Mouse (Mus musculus): ENCODE measurements around the gene Uqcr11. TPM values are rescaled to one million over a fixed set of nuclear protein-coding genes. Genes with fewer than 3 reads are reported as not detected.

Uqcr11 gene
- total RNA-seq, 2 experiments from 2014 or later: 1,920 to 2,020 TPM

DNA sequence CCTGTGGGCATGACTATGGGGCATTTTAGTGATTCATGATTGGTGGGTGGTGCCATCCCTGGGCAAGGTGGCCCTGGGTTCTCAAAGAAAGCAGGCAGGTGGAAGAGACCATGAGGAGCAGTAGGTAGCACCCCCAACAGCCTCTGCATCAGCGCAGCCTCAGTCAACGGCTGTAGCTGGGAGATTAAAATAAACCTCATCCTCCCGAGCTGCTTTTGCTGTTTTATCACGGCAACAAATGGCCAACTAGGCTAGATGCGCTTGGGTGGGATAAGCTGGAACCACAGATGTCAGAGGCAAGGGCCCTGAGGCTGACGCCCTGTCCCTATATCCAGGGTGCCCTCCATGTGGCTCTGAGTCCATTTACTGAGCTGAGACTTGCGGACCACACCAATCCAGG lies 21.9 kb downstream of the Uqcr11 start:
- intact Hi-C loops (cut with DNase I): loop anchor here (5.0 kb wide), 1 partner anchor 48 kb away; the partner anchor contains the start of gene Tcf3

DNA sequence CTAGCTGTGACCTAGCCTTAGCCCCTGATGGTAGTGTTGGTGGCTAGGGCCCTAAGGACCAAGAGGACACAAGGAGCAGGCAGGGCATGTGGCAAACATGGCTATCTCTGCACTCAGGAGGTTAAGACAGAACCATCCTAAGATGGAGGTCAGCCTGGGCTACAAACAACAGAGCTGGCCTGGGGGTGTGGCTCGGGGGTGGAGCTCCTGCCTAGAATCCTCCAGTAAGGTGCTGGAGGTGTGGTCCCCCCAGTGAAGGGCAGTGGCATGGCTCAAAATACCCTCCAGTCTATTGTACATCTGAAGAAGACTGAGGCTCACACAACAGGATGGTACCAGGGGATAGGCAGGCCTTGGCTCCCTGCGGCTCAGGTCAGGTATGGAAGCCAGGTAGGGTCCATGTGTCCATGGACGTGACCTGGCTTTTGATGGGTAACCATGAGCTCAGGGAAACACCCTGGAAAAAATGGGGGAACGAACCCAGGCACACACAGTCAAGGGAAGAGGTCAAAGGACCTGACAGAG lies 22.5 kb downstream of the Uqcr11 start:
- no peak for DNase-seq
- intact Hi-C loops (cut with DNase I): no loop called here

More for the DNA sequence above, 21.9 kb downstream of the Uqcr11 start:
- no peak for DNase-seq

DNA sequence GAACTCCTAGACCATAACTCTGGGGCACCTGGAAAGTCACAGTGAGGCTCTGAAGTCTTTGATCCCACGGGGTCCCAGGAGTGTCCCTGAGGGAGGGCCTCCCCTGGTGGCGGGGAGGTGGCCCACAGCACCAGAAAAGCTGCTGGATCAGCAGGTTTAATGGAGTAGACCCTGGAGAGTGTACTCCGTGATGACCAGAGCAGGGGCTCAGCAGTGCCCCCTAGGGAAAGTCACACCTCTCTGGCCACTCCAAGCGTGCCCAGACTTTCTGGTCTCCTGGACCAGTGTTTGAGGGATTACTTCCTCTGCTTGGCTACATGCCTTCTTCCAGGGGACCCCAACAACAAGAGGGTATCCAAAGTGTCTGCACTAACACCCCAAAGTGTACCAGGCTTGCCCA lies 23.2 kb downstream of the Uqcr11 start:
- DNase-seq: no peak
- intact Hi-C loops (cut with DNase I): no loop called here

DNA sequence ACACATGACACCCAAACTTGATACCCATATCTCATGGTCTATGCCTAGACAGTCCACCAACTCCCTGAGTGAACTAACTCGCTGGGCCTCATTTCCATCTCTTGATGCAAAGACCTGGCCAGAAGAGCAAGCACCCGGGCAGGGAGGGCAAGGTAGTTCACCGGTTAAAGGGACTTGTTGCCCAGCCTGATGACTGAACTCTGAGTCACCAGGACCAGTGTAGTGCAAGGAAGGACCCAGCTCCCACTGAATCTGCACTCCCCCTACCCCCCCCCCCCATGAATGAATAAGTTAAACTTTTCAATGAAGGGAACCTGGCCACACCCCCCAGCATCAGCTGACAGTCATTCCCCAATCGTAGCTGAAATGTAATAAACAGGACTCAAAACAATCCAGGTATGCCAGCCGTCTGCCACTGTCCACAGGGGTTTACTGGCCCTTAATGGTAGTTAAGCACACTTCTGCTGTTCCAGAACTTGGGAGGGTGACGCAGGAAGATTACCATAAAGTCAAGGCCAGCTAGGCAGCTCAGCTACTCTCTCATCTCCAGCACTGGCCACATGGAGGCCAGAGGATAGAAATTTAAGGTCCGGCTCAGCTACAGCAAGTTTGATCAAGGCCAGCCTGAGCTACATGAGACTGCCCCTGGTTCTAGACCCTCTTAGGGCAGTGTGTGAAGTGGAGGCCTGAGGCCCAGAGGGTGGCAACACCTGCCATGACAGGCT lies 23.8 kb downstream of the Uqcr11 start:
- DNase-seq: no peak

DNA sequence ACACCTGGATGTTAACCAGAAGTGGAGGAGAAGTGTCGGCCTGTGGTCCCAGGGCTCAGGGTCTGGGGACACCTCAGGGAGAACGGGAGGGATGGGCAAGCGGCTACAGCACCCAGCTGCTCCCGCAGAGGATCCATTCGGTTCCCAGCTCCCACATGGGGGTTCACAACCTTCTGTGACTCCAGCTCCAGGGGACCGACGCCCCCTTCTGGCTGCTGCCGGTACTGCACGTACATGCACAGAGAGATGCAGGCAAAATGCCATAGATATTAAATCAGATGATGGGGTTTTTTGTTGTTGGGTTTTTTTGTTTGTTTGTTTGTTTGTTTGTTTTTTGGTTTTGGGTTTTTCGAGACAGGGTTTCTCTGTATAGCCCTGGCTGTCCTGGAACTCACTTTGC lies 28.9 kb downstream of the Uqcr11 start:
- intact Hi-C loops (cut with DNase I): loop anchor here (5.0 to 10.0 kb wide), 3 partner anchors 130 to 203 kb away; partner anchors contain the start of genes 1600002K03Rik and Efna2
- DNase-seq: no peak

More for the DNA sequence above, 23.8 kb downstream of the Uqcr11 start:
- intact Hi-C loops (cut with DNase I): no loop called here

DNA sequence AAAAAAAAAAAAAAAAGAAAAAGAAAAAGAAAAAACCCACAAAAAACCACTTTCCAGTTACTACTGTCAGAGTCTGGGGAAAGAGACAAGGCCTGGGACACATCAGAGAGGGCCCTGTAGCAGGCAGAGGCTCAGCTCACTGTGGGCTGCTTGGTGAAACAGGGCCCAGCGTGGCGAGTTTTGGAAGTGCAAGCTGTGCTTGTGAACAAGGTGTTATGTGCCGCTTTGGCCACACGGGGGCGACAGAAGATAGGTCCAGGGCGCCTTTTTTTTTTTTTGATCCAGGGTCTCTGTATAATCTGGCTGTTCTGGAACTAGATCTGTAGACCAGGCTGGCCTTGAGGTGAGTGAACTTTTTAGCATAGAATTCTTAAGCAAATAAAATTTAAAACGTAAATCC lies 30.5 kb downstream of the Uqcr11 start:
- intact Hi-C loops (cut with DNase I): loop anchor here (5.0 to 10.0 kb wide), 3 partner anchors 131 to 201 kb away; partner anchors contain the start of genes 1600002K03Rik and Efna2
- peak; percentile 87 to 91 for DNase-seq

DNA sequence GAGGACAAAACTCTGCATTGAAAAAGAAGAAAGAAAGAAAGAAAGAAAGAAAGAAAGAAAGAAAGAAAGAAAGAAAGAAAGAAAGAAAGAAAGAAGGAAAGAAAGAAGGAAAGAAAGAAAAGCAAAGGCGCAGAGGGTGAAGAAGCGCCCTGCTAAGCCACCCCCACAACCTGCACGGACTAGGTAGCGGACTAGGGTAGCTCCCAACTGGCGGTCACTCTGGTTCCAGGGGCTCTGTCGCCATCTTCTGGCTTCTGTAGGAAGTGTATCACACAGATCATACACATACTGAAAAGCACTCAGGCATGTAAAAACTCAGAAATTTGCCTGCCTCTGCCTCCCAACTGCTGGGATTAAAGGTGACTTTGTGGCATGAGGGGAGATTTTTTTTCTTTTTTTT lies 32.6 kb downstream of the Uqcr11 start:
- intact Hi-C loops (cut with DNase I): loop anchor here (1.0 to 10.0 kb wide), 4 partner anchors 23 to 199 kb away; partner anchors contain the start of genes 1600002K03Rik, Apc2 and Efna2
- peak; percentile 68 to 77 for DNase-seq

DNA sequence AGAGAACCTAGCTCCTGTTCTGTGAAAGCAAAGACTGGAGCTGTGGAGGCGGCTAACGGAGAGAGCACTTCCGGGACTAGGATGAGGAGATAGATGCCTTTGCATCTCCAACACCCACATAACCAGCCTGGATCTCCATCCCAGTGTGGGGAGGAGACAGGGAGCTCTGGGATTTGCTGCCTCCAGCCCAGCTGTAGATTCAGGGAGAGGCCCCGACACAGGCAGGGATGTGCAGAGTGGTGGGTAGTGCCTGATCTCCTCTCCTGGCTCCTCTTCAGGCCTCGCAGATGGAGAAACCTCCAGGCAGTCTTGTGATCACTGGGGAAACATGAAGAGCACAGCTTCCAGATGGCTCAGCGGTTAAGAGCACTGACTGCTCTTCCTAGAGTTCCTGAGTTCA lies 33.9 kb downstream of the Uqcr11 start:
- intact Hi-C loops (cut with DNase I): loop anchor here (10.0 kb wide), 1 partner anchor 198 kb away; the partner anchor contains the start of genes 1600002K03Rik and Efna2
- no peak for DNase-seq

DNA sequence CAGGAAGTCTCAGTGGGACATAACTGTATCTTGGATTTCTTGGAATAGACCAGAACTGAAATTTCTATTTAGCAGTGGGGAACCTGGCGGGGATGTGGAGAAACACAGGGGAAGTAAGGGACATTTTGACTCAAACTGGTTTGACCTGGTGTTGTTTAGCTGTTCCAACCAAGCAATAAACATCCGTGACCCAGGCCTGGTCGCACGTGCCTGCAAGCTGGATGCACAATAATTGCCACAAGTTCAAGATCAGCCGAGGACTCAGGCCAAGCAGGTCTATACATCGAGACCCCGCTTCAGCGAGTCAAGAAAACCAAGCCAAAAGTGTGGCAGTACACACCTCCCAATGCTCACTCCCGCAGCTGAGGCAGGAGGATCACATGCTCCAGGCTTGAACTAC lies 34.6 kb downstream of the Uqcr11 start:
- intact Hi-C loops (cut with DNase I): loop anchor here (10.0 kb wide), 1 partner anchor 197 kb away; the partner anchor contains the start of genes 1600002K03Rik and Efna2
- no peak for DNase-seq

DNA sequence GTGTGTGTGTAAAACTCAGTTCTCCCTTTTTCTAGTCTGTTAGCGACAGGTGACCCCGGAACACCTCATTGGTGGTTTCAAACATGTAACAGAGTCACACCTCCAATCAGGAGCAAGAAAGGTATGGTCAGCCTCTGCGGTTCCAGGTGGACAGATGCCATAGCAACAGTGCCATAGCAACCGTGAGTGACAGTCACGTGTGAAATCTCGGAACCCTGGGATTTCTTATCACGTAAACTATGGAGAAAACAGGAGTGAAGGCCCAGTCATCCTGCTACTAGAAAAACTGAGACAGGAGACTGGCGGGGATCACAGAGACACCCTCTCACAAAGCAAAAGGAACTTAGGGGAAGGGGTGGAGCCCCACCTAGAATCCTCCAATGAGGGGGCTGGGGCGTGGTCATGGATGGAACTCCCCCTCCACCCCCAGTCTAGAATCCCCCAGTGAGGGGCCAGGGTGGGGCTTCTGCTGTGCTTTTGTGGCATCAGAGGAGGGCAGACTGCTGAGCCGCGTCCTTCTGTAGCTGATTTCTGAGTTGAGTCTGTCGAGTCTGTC lies 35.1 kb downstream of the Uqcr11 start:
- intact Hi-C loops (cut with DNase I): loop anchor here (10.0 kb wide), 1 partner anchor 197 kb away; the partner anchor contains the start of genes 1600002K03Rik and Efna2
- no peak for DNase-seq

DNA sequence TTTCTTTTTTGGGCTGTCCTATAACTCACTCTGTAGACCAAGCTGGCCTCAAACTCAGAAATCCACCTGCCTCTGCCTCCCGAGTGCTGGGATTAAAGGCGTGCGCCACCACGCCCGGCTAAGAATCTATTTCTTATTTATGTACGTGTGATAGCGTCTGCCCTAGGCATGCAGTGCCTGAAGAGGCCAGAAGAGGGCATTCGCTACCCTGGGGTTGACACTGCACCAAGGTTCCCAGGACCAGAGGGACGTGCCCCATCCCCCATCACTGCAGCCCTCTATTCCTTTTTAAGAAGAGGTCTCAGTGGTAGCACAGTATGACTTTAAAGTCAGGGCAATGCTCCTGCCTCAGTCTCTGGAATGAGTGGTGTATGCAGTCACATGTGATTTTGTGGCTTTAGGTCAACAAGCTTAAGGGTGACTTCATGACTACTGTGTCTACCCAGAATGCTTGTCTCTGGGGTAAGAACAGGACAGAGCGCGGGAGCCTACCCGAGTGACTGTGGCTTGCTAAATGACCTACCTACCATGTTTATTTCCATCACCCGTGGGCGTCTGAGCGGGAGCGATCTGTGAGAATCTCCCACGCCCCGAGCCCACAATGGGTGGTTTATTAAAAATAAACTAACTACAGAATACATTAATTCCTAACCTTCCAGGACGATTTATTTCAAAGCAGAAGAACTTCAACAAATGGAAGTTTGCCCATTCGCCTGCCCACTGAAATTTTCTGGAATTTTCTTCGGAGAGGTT lies 36.5 kb downstream of the Uqcr11 start:
- intact Hi-C loops (cut with DNase I): loop anchor here (5.0 to 10.0 kb wide), 2 partner anchors 167 to 195 kb away; partner anchors contain the start of genes 1600002K03Rik, Atp8b3 and Efna2
- no peak for DNase-seq

DNA sequence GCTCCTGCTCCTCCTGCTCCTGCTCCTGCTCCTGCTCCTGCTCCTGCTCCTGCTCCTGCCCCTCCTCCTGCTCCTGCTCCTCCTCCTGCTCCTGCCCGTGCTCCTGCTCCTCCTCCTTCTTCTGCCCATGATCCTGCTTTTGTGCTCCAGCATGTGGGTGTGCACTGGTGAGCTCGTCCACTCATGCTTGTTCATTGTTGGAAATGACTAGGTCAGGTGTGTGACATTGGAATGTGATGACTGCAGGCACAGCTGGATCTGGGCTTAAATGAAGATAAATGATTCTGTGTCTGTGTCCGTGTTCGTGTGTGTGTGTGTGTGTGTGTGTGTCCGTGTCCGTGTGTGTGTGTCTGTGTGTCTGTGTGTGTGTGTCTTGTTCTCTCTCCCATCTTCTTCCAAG lies 38.2 kb downstream of the Uqcr11 start:
- intact Hi-C loops (cut with DNase I): loop anchor here (5.0 kb wide), 1 partner anchor 169 kb away; the partner anchor contains the start of gene Atp8b3
- no peak for DNase-seq

DNA sequence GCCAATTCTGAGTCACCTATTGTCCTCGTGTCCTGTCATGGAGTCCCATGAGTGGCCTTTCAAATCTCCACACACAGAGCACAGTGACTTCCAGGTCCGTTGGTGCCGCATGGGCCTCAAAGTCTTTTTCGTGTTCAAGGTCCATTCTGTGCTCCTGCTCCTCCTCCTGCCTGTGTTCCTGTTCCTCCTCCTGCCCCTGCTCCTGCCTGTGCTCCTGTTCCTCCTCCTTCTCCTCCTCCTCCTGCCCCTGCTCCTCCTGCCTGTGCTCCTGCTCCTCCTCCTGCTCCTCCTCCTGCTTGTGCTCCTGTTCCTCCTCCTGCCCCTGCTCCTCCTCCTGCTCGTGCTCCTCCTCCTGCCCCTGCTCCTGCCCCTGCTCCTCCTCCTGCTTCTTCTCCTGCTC lies 38.7 kb downstream of the Uqcr11 start:
- intact Hi-C loops (cut with DNase I): loop anchor here (5.0 kb wide), 1 partner anchor 169 kb away; the partner anchor contains the start of gene Atp8b3
- DNase-seq: no peak

DNA sequence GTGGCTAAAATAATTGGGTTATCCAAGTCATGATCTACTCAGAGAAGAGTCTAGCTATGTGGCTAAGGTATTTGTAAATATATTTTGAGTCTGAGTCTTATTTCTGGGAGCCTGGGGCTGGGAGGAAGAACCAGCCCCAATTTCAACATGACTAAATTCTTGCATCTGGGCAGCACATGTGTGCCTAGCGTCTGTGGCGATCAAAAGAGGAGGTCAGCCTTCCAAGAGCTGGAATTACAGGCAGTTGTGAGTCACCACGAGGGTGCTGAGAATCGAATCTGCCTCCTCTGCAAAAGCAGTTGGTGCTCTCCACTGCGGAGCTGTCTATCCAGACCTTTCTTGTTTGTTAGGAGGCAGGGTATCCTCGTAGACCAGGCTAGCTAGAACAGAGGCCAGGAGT lies 40.9 kb downstream of the Uqcr11 start:
- no peak for DNase-seq
- intact Hi-C loops (cut with DNase I): loop anchor here (5.0 kb wide), 1 partner anchor 172 kb away; the partner anchor contains the start of gene Atp8b3

DNA sequence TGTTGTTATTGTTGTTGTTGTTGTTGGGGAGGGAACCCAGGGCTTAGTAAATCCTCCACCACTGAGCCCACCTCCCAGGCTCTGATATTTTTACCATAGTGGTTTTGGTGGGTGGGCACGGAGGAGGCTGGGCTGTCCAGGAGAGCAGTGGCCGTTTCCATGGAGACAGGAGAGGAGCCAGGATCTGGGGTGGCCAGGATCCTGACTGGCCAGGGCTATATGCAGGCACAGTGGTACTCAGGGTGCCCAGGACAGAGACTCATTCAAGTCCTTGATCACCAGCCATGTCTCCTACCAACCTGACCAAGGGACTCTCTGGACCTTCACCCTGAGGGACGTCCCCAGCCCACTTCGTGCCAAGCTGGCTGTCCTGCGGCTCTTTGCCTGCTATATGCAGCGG lies 42.9 kb downstream of the Uqcr11 start:
- no peak for DNase-seq
- intact Hi-C loops (cut with DNase I): no loop called here

DNA sequence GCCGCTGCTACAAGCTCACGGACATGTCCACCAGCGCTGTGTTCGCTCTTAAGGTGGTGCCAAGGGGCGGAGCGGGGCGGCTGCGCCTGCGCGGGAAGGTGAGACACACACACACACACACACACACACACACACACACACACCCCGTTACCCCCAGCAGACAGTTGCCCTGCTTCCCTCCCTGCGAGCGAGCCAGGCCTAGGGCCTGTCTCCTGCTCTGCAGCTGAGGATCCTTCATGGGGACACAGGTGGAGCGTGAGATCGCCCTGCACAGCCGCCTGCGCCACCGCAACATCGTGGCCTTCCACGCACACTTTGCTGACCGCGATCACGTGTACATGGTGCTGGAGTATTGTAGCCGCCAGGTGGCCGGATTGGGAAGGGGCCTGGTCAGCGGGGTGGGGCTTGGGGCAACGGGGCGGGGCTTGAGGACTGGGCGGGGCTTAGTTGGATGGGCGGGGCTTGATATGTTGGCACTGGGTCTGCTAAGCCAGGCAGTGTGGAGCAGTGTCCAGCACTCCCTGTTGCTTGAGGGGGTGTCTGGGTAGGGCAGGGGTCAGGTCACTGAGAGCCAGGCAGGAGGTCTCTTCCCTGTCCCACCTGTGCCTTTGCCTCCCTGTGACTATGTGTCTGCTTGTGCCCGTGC lies 48.5 kb downstream of the Uqcr11 start:
- intact Hi-C loops (cut with DNase I): no loop called here
- DNase-seq: peak in 1 of 2 experiments; percentile 24

DNA sequence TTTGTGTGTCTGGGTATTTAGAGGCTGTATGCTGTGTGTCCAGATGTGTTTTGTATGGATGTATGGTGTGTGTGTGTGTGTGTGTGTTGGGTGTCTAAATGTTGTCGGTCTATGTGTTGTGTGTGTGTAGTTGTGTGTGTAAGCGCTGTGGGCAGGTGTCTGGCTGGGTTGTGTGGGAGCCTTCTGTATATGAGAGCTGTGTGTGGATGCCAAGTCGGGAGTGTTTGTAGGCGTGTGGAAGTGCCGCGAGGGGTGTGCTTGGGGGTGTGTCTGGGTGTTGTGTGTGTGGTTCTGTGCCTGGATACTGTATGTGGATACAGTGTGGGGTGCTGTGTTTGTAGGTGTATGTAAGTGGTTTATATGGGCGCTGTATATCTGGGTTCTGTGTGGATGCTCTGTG lies 49.3 kb downstream of the Uqcr11 start:
- no peak for DNase-seq
- intact Hi-C loops (cut with DNase I): no loop called here

DNA sequence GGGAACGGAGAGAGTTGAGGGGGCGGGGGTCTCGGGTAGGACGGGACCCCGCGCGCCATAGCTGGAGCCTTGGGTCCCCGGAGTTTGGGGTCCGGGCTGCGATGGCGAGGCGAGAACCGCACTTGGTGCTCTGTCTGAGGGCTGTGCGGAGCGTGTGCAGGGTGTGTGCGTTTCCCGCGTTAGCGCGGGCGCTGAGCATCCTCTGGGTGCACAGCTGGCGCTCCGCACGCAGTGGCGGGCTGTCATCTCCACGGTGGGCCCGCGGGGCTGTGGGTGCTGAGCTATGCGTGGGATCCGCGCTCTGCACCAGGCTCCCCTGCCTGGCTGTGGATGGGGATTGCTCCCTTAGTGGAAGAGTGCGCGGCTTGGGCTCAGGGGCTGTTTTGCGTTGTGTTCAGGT lies 49.9 kb downstream of the Uqcr11 start:
- intact Hi-C loops (cut with DNase I): no loop called here
- DNase-seq: no peak

DNA sequence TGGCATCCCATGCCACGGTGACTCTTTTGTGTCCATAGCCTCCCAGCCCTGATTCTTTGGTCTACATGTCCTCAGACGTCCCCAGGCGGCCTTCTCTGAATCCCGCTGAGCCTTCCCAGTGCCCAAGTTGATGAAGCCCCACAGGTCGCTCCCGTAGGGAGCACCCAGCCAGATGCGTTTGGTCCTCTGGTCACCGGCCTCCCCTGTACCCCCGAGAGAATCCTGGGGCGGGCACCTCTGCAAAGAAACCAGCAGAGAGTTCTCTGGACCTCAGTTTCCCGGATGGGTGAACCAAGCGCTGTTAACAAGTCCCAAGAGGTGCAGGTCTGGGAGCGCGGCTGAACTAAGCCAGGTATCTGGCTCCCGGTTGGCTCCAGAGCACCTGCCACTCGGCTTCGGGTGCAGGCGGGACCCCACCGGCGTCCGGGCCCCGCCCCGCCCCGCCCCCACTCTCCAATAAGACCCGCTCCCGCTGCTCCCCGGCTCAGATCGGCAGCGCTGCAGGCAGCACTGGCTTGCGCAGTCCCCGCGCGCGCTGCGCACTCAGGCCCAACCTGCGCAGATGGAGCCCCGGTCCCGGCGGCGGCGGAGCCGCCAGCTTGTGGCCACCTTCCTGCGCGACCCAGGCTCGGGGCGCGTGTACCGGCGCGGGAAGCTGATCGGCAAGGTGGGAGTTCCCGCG lies 50.5 kb downstream of the Uqcr11 start, which contains the start of gene Plk5:
Gene Plk5, plus strand, starts transcription at position 459 of the 682 bp plus-strand sequence.
- intact Hi-C loops (cut with DNase I): no loop called here

More for the DNA sequence above, 50.5 kb downstream of the Uqcr11 start, which contains the start of gene Plk5:
- no peak for DNase-seq

All from heart, postnatal 36 days (tissue).